Mouse (Mus musculus): ENCODE results near the gene Atp5g2. TPM values are rescaled to one million over a fixed set of nuclear protein-coding genes. Genes with fewer than 3 reads are reported as not detected.
"Not testable (repeated sequence)": the region's sequence is repeated elsewhere in the genome, so short reads cannot be mapped to it uniquely, and the experiment has no call there.

The Atp5g2 gene
- polyA plus RNA-seq, 1 experiment from 2014 or later, result 94.1 TPM

DNA sequence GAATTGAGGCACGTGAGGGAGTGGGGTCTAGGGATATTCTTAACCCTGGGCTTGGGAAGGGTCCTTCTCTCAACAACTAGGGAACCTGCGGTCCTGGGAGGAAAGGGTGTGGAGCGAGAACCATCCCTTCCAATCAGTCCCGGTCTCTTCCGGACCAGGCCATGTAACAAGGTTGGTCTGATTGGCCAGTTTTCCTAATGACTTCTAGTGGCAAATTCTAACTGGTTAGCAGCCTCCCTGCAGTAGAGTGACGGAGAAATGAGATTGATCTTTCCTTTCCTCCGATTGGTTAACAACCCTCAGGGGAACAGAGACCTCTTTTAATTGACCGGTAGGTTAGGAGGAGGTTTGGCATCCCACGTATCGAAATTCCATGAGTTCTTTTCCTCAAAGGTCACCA lies 1.4 kb upstream of the Atp5g2 start:
- Histone ChIP-seq H3K4me2 (ENCODE audit: low read depth, low read length) (peak overlapping the region; percentile 63), H3K9me3 (ENCODE audit: control insufficient read depth, low read length) (no peaks in the 10 kb centered on the region), H3K4me1 (ENCODE audit: control insufficient read depth, insufficient read depth, low read length) (peaks cover 22% of the 10 kb centered on the region), H3K27ac (replicated peaks; ENCODE audit: low read depth, low read length) (peak overlapping the region; percentile 100), H3K9ac (ENCODE audit: low read depth, low read length) (no peak overlapping the region; the same call in 1 of the 2 replicates), H3K4me3 (ENCODE audit: low read depth, low read length) (peak overlapping the region; percentile 16), H3K36me3 (ENCODE audit: control insufficient read depth, insufficient read depth, low read length) (no peaks in the 10 kb centered on the region), H3K27me3 (replicated peaks; ENCODE audit: control insufficient read depth, insufficient read depth, low read length) (no peaks in the 10 kb centered on the region)
- ATAC-seq (ENCODE audit: low read depth) (peak; percentile 39), DNase-seq (ENCODE audit: low spot score) (peak; percentile 93)
- 3% methylated on average over 10 of the region's 10 CpGs for WGBS

GRCm38 (mm10) chr15:102671721-102672214 lies 384 bp downstream of the Atp5g2 start:
- Histone ChIP-seq H3K4me3 (ENCODE audit: low read depth, low read length) (peak overlapping the region; percentile 56), H3K36me3 (ENCODE audit: control insufficient read depth, insufficient read depth, low read length) (peaks cover 13% of the 10 kb centered on the region), H3K27me3 (replicated peaks; ENCODE audit: control insufficient read depth, insufficient read depth, low read length) (no peaks in the 10 kb centered on the region), H3K9me3 (ENCODE audit: control insufficient read depth, low read length) (no peaks in the 10 kb centered on the region), H3K9ac (ENCODE audit: low read depth, low read length) (peak overlapping the region; percentile 89), H3K27ac (replicated peaks; ENCODE audit: low read depth, low read length) (peak overlapping the region; percentile 100), H3K4me2 (ENCODE audit: low read depth, low read length) (peak overlapping the region; percentile 63), H3K4me1 (ENCODE audit: control insufficient read depth, insufficient read depth, low read length) (peaks cover 22% of the 10 kb centered on the region)
- 0% methylated on average over 28 of the region's 34 CpGs for WGBS
- ATAC-seq (ENCODE audit: low read depth) (peak; percentile 67), DNase-seq (ENCODE audit: low spot score) (peak; percentile 94)

DNA sequence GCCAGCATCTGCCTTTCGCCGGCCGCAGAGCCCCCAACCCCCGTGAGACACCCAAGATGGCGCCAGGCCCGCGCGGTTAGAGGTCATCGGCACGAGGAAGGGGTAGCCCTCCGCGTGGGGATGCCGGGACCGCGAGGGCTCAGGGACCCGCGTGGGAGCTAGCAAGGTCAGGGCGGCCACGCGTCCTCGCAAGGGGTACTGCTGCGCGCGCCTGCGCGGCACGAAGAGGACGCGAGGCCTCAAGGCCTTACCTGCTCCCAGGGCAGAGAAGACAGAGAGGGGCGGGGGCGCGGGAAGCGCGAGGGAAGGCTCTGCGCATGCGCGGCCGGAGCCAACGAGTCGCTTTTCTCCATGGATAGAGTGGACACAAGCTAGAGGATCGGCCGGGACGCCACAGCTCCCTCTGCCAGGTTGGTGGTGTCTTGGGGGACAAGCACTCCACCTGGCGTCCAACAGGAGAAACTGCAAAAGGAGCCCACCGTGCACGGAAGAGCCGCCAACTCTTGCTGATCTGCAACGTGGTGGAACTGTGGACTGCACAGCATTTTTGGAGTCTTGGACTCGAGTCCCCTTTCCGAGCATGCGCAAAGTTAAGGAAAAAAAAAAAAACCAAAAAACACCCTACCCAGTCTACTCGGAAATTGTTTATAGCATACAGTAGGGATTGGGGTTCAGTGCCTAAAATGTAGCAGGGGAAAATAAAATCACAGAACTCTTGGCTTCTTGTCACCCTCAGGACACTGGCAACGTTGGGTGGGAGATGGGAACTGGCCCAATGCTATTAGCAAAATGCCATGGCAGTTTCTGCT lies 1.2 kb downstream of the Atp5g2 start:
- peak; percentile 94 for ATAC-seq (ENCODE audit: low read depth)
- peaks cover 22% of the 10 kb centered on the region for H3K4me1 ChIP-seq (ENCODE audit: control insufficient read depth, insufficient read depth, low read length)
- peak overlapping the region; percentile 97 for H3K9ac ChIP-seq (ENCODE audit: low read depth, low read length)
- H3K27ac ChIP-seq (replicated peaks; ENCODE audit: low read depth, low read length), result peak overlapping the region; percentile 100
- H3K36me3 ChIP-seq (ENCODE audit: control insufficient read depth, insufficient read depth, low read length), result peaks cover 20% of the 10 kb centered on the region
- peak overlapping the region; percentile 63 for H3K4me2 ChIP-seq (ENCODE audit: low read depth, low read length)
- no peaks in the 10 kb centered on the region for H3K27me3 ChIP-seq (replicated peaks; ENCODE audit: control insufficient read depth, insufficient read depth, low read length)
- DNase-seq (ENCODE audit: low spot score), result peak; percentile 99
- peak overlapping the region; percentile 76 for H3K4me3 ChIP-seq (ENCODE audit: low read depth, low read length)
- under 1% methylated on average over 41 of the region's 53 CpGs for WGBS
- H3K9me3 ChIP-seq (ENCODE audit: control insufficient read depth, low read length), result no peaks in the 10 kb centered on the region

- Histone ChIP-seq H3K9ac (ENCODE audit: low read depth, low read length) (peak overlapping the region; percentile 97), H3K4me2 (ENCODE audit: low read depth, low read length) (peak overlapping the region; percentile 63), H3K27me3 (replicated peaks; ENCODE audit: control insufficient read depth, insufficient read depth, low read length) (no peaks in the 10 kb centered on the region), H3K4me1 (ENCODE audit: control insufficient read depth, insufficient read depth, low read length) (peaks cover 22% of the 10 kb centered on the region), H3K27ac (replicated peaks; ENCODE audit: low read depth, low read length) (peak overlapping the region; percentile 100), H3K9me3 (ENCODE audit: control insufficient read depth, low read length) (no peaks in the 10 kb centered on the region), H3K36me3 (ENCODE audit: control insufficient read depth, insufficient read depth, low read length) (peaks cover 26% of the 10 kb centered on the region), H3K4me3 (ENCODE audit: low read depth, low read length) (peak overlapping the region; percentile 76)
- DNase-seq (ENCODE audit: low spot score) (no peak), ATAC-seq (ENCODE audit: low read depth) (no peak)
- WGBS, result 9% methylated on average over 6 of the region's 6 CpGs
Observed at GRCm38 (mm10) chr15:102670281-102670680, 1.9 kb downstream of the Atp5g2 start.

GRCm38 (mm10) chr15:102669571-102669970 lies 2.6 kb downstream of the Atp5g2 start:
- no peak overlapping the region for H3K27ac ChIP-seq (replicated peaks; ENCODE audit: low read depth, low read length)

DNA sequence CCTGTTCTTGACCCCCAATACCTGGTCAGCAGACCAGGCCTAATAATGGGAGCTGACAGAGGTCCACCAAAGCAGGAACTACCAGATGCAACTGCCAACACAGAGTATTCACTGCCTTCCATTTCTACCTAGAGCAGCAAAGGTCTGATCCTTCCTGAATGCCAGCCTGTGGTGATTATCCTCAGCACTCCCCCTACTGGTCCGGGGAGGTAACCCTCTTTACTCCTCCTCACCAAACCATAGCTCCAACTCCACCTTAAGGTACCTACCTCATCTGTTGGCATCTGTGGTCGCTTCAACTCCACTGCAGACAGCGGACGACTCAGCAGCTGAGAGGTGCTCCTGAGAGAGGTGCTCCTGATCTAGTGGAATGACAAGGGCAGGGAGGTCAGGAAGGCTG lies 6.7 kb downstream of the Atp5g2 start:
- no peak overlapping the region for H3K27ac ChIP-seq (replicated peaks; ENCODE audit: low read depth, low read length)
- H3K36me3 ChIP-seq (ENCODE audit: control insufficient read depth, insufficient read depth, low read length), result peaks cover 70% of the 10 kb centered on the region
- H3K9ac ChIP-seq (ENCODE audit: low read depth, low read length), result no peak overlapping the region
- no peaks in the 10 kb centered on the region for H3K27me3 ChIP-seq (replicated peaks; ENCODE audit: control insufficient read depth, insufficient read depth, low read length)
- DNase-seq (ENCODE audit: low spot score) (peak; percentile 62), ATAC-seq (ENCODE audit: low read depth) (no peak; the same call in 1 of the 2 replicates)
- no peak overlapping the region for H3K4me2 ChIP-seq (ENCODE audit: low read depth, low read length)
- peaks cover 8% of the 10 kb centered on the region; the same call in 1 of the 2 replicates for H3K4me1 ChIP-seq (ENCODE audit: control insufficient read depth, insufficient read depth, low read length)
- no peak overlapping the region for H3K4me3 ChIP-seq (ENCODE audit: low read depth, low read length)
- no peaks in the 10 kb centered on the region for H3K9me3 ChIP-seq (ENCODE audit: control insufficient read depth, low read length)
- 44% methylated on average over 4 of the region's 4 CpGs for WGBS

More at GRCm38 (mm10) chr15:102669571-102669970, 2.6 kb downstream of the Atp5g2 start:
- Histone ChIP-seq H3K4me3 (ENCODE audit: low read depth, low read length) (peak overlapping the region; percentile 76; the same call in 1 of the 2 replicates), H3K9me3 (ENCODE audit: control insufficient read depth, low read length) (no peaks in the 10 kb centered on the region), H3K36me3 (ENCODE audit: control insufficient read depth, insufficient read depth, low read length) (peaks cover 33% of the 10 kb centered on the region), H3K27me3 (replicated peaks; ENCODE audit: control insufficient read depth, insufficient read depth, low read length) (no peaks in the 10 kb centered on the region), H3K9ac (ENCODE audit: low read depth, low read length) (peak overlapping the region; percentile 97; the same call in 1 of the 2 replicates), H3K4me1 (ENCODE audit: control insufficient read depth, insufficient read depth, low read length) (peaks cover 22% of the 10 kb centered on the region), H3K4me2 (ENCODE audit: low read depth, low read length) (peak overlapping the region; percentile 63)
- DNase-seq (ENCODE audit: low spot score), result no peak
- no peak for ATAC-seq (ENCODE audit: low read depth)
- 81% methylated on average over 8 of the region's 8 CpGs for WGBS

DNA sequence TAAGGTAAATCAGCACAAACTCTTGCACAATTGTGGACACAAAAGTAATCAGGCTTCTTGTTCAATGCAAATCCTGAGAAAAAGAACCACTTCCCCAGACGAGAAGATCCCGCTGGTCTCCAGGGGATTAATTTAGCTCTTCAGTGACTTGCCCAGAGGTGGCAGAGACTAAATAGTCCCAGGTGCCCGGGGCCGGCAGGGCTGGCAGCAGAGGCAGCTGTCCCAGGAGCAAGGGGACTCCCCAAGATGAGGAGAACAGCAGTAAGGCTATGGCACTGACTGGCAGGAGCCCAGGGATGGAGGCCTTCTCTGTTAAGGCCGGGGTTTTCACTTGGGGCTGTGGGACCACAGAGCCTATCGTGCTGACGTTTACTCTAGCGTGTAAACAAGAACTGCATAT lies 8.3 kb downstream of the Atp5g2 start:
- Histone ChIP-seq H3K27me3 (replicated peaks; ENCODE audit: control insufficient read depth, insufficient read depth, low read length) (no peaks in the 10 kb centered on the region), H3K4me3 (ENCODE audit: low read depth, low read length) (no peak overlapping the region), H3K4me2 (ENCODE audit: low read depth, low read length) (no peak overlapping the region), H3K9ac (ENCODE audit: low read depth, low read length) (no peak overlapping the region), H3K36me3 (ENCODE audit: control insufficient read depth, insufficient read depth, low read length) (peaks cover 80% of the 10 kb centered on the region), H3K27ac (replicated peaks; ENCODE audit: low read depth, low read length) (no peak overlapping the region), H3K9me3 (ENCODE audit: control insufficient read depth, low read length) (no peaks in the 10 kb centered on the region), H3K4me1 (ENCODE audit: control insufficient read depth, insufficient read depth, low read length) (no peaks in the 10 kb centered on the region)
- peak; percentile 12 for DNase-seq (ENCODE audit: low spot score)
- no peak; the same call in 1 of the 2 replicates for ATAC-seq (ENCODE audit: low read depth)
- WGBS, result 80% methylated on average over 8 of the region's 8 CpGs

GRCm38 (mm10) chr15:102662601-102663000 lies 9.6 kb downstream of the Atp5g2 start:
- H3K9me3 ChIP-seq (ENCODE audit: control insufficient read depth, low read length); H3K4me1 ChIP-seq (ENCODE audit: control insufficient read depth, insufficient read depth, low read length); DNase-seq (ENCODE audit: low spot score); H3K27ac ChIP-seq (replicated peaks; ENCODE audit: low read depth, low read length); H3K27me3 ChIP-seq (replicated peaks; ENCODE audit: control insufficient read depth, insufficient read depth, low read length); H3K9ac ChIP-seq (ENCODE audit: low read depth, low read length); H3K4me3 ChIP-seq (ENCODE audit: low read depth, low read length); H3K4me2 ChIP-seq (ENCODE audit: low read depth, low read length); ATAC-seq (ENCODE audit: low read depth): not testable (repeated sequence)
- peaks cover 76% of the 10 kb centered on the region for H3K36me3 ChIP-seq (ENCODE audit: control insufficient read depth, insufficient read depth, low read length)
- no CpG with 5 or more reads among the region's 2 CpGs for whole genome bisulfite sequencing
